Mouse (Mus musculus) small intestine, adult 2 months (tissue): ENCODE data around the gene Ptpn11.

Experiments used
- CTCF ChIP-seq: fragments of 200-500 bp; IDR thresholded peaks from 2 replicates; pipeline ENCODE4 v1.5.1; 2012; ENCODE audit warnings: low read depth, mild to moderate bottlenecking, control low read depth, inconsistent platforms, low read length, moderate library complexity, mixed read lengths; ENCODE audit not compliant: insufficient replicate concordance, insufficient read length; ENCODE audit errors: extremely low read depth
- POLR2A ChIP-seq: fragments of 200-500 bp; IDR thresholded peaks from 2 replicates; pipeline ENCODE4 v1.6.1; 2012; ENCODE audit warnings: low read depth, mild to moderate bottlenecking, control low read depth, inconsistent platforms, low read length, moderate library complexity

DNA sequence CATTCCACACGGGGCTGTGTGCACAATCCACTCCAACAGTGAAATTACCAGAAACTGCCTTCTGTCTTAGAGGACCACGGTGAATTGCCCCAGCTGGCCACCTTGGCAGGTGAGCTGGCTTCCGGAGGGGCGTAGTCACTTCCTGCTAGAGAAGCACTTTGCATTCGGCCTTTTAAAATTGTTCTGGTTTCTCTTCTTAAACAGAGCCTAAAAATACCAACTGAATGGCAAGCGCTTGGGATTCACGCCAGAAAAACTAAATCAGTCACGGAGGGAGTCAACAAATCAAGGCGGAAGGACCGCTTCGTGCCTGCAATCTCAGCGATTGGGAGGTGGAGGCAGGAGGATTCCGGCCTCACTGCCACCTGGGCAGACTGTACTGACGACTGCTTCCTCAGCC is 77.0 kb downstream of the Ptpn11 start:
- TF ChIP-seq POLR2A (no peak), CTCF (no peak)
